Mouse (Mus musculus) brain, adult 2 months (tissue): ENCODE results near the gene Fer.

ENCODE experiments used
- DNase-seq: peaks from one replicate; pipeline ENCODE4 v3.0.0; 2011; ENCODE audit warnings: low read depth, low spot score

Fer gene

GRCm38 (mm10) chr17:64086875-64087608 lies 224.2 kb downstream of the Fer start:
- DNase-seq, result peak; percentile 67

GRCm38 (mm10) chr17:64087871-64088270 lies 225.0 kb downstream of the Fer start:
- DNase-seq, result no peak

- peak; percentile 67 for DNase-seq
These were observed 230.9 kb downstream of the Fer start for GRCm38 (mm10) chr17:64093716-64094115.

- DNase-seq, result no peak
These were observed 233.9 kb downstream of the Fer start for GRCm38 (mm10) chr17:64096811-64097210.

- no peak for DNase-seq
These were observed 235.0 kb downstream of the Fer start for GRCm38 (mm10) chr17:64097788-64098359.

GRCm38 (mm10) chr17:64099395-64100171 lies 236.7 kb downstream of the Fer start:
- DNase-seq, result no peak

GRCm38 (mm10) chr17:64100172-64100510 lies 237.3 kb downstream of the Fer start:
- DNase-seq, result no peak

- no peak for DNase-seq
These were observed 245.9 kb downstream of the Fer start for GRCm38 (mm10) chr17:64108773-64109172.

- DNase-seq, result peak; percentile 66
These were observed 247.0 kb downstream of the Fer start for GRCm38 (mm10) chr17:64109871-64110270.

- DNase-seq, result no peak
These were observed 250.8 kb downstream of the Fer start for GRCm38 (mm10) chr17:64113625-64114024.

GRCm38 (mm10) chr17:64116762-64117161 lies 253.9 kb downstream of the Fer start:
- DNase-seq, result no peak

GRCm38 (mm10) chr17:64119697-64120288 lies 256.9 kb downstream of the Fer start:
- peak; percentile 63 for DNase-seq

GRCm38 (mm10) chr17:64122556-64122955 lies 259.7 kb downstream of the Fer start:
- DNase-seq, result no peak

- DNase-seq, result no peak
These were observed 260.9 kb downstream of the Fer start for GRCm38 (mm10) chr17:64123732-64124131.

- no peak for DNase-seq
These were observed 264.0 kb downstream of the Fer start for GRCm38 (mm10) chr17:64126904-64127303.

- no peak for DNase-seq
These were observed 266.9 kb downstream of the Fer start for GRCm38 (mm10) chr17:64129750-64130149.

GRCm38 (mm10) chr17:64130356-64130755 lies 267.5 kb downstream of the Fer start:
- peak; percentile 96 for DNase-seq

GRCm38 (mm10) chr17:64132183-64132582 lies 269.3 kb downstream of the Fer start:
- no peak for DNase-seq

GRCm38 (mm10) chr17:64135941-64136650 lies 273.2 kb downstream of the Fer start:
- peak; percentile 54 for DNase-seq

GRCm38 (mm10) chr17:64138036-64138717 lies 275.3 kb downstream of the Fer start:
- DNase-seq, result peak; percentile 73
